Comparison of ENCODE assay signal across 8 mouse cellular contexts in the genomic region with DNA sequence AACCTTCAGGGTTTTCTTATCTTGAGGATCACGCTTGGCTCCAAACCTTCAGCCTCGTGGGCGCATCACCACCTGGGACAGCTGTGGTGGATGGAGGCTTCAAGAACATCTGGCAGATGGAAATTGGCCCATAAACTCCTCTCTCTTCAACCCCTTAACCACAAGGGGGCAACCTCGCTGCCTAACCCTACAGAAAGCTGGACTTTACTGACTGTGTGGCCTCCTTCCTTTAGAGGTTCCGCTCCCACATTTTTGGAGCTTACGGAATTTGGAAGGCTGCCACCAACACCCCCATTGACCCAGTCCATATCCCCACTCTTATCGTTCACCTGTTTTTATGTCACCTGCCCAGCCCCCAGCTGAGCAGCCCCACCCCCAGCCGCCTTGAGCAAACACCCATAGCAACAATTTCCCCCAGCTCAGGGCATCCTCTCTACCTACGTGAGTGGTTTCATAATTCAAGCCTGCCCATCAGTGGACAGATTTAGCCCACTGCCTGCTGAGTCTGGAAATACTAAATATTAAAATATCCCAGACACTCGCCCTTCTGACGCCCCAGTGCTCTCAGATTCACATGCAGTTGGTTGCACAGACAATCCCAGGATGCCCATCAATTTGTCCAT.
DNase-seq lines count a peak whose midpoint lies in the region; ATAC-seq and TF ChIP-seq lines count a peak whose summit lies in the region.
"Had no signal": no experiment of that assay in that cellular context is flagged by ENCODE, and none has a peak within 500 bp of the region (broad histone marks: within the 10 kb centered on the region; RNA-seq: fewer than 3 reads in every experiment).

No protein-coding gene starts in this region.

- POLR2A ChIA-PET in Patski (lab: Charles Lee): no interaction called here

- in situ Hi-C loops in Patski (cut with MboI; ENCODE audit: low pct_unique_long_range_greater_than_20kb): no loop called here

- CTCF ChIA-PET in Patski (lab: Charles Lee): interaction anchor here (1.1 to 1.6 kb wide), 3 partner anchors 27 to 234 kb away, joined by 3 to 4 read pairs (median 3); no protein-coding TSS in a partner anchor

- H3K27me3 ChIP-seq in Patski: peaks cover 3% of the 10 kb centered on the region
- H3K27me3 ChIP-seq: heart, embryonic 13.5 days had no signal

- DNase-seq in ovary, postnatal 14 days (ENCODE audit: low spot score): peak; percentile 22
- DNase-seq in ovary, postnatal 10 days (ENCODE audit: low spot score): no peak
- DNase-seq in Patski (ENCODE audit: low read depth, low spot score): no peak
- DNase-seq in embryo, embryonic 11.5 days (ENCODE audit: low read depth, low spot score): peak; percentile 30
- DNase-seq in kidney, adult 18-20 months: peak; percentile 38

- no peak for ATAC-seq in Patski
- ATAC-seq in megakaryocyte, adult 5-6 weeks (ENCODE audit: poor library complexity, severe bottlenecking): peak; percentile 24; the same call in 1 of the 2 replicates
- no peak for ATAC-seq in megakaryocyte-erythroid progenitor cell, adult 5-6 weeks (replicated peaks; ENCODE audit: low FRiP score, low TSS enrichment, poor library complexity, severe bottlenecking)

- TF ChIP-seq CTCF in Patski (IDR thresholded peaks at IDR 0.05): peak; percentile 78

Comparison
In these comparisons a context has a peak if more than half of its experiments do, and no peak if none do; other contexts are left out.
1. DNase-seq: peak in ovary, postnatal 14 days (single experiment), embryo, embryonic 11.5 days (single experiment) and kidney, adult 18-20 months (single experiment); none in ovary, postnatal 10 days (single experiment) and Patski (single experiment).